Mouse (Mus musculus) CH12.LX (cell line): ENCODE results near the gene Mon1b. TPM values are rescaled to one million over a fixed set of nuclear protein-coding genes. Genes with fewer than 3 reads are reported as not detected.

Experiments
- DNase-seq: peaks from one replicate; pipeline ENCODE4 v3.0.0-alpha.2; 2013; ENCODE audit errors: extremely low read depth
- H3K27ac ChIP-seq: 2 replicates; pipeline ENCODE4 v1.5.1; 2012; ENCODE audit warnings: low read depth, mild to moderate bottlenecking, control low read depth, moderate library complexity; ENCODE audit not compliant: insufficient read depth
- H3K27me3 ChIP-seq: replicated peaks from 2 replicates; pipeline ENCODE3; 2012; ENCODE audit warnings: inconsistent platforms
- H3K36me3 ChIP-seq, 2 experiments: replicated peaks in 1 of 2; 2 replicates each; pipeline versions ENCODE3 to v1.6.1; 2012; ENCODE audit warnings: inconsistent platforms in 1 of 2, low read length in 1 of 2, mild to moderate bottlenecking in 1 of 2, mixed read lengths in 1 of 2, moderate library complexity in 1 of 2; ENCODE audit not compliant: control insufficient read depth in 1 of 2, insufficient read depth in 1 of 2
- H3K4me1 ChIP-seq, 2 experiments: 2 replicates each; pipeline ENCODE4 v1.6.1; 2012; ENCODE audit warnings: inconsistent platforms in 1 of 2, moderate library complexity in 1 of 2; ENCODE audit not compliant: insufficient read depth in 2 of 2, control insufficient read depth in 1 of 2
- H3K4me2 ChIP-seq: 2 replicates; pipeline ENCODE4 v1.6.1; 2012; ENCODE audit warnings: low read depth, mild to moderate bottlenecking, control low read depth; ENCODE audit not compliant: poor library complexity, insufficient read depth, severe bottlenecking
- H3K4me3 ChIP-seq, 3 experiments: fragments of 150-350 bp in 1 of 3; sonication (generic) in 1 of 3; replicated peaks in 1 of 3; 2 replicates each; pipeline versions ENCODE3 to v1.5.1; 2011 to 2012; ENCODE audit warnings: low read depth in 2 of 3, low read length in 2 of 3, mild to moderate bottlenecking in 2 of 3, moderate library complexity in 2 of 3, control low read depth in 1 of 3, improper control_type of control experiment in 1 of 3, inconsistent platforms in 1 of 3, mixed read lengths in 1 of 3; ENCODE audit not compliant: poor library complexity in 1 of 3
- H3K79me2 ChIP-seq: replicated peaks from 2 replicates; pipeline ENCODE4 v1.6.1; 2012; ENCODE audit warnings: mild to moderate bottlenecking, moderate library complexity; ENCODE audit not compliant: control insufficient read depth, poor library complexity, insufficient read depth, severe bottlenecking; ENCODE audit errors: extremely low read depth
- H3K9ac ChIP-seq: 2 replicates; pipeline ENCODE4 v1.6.1; 2012; ENCODE audit warnings: low read depth, mild to moderate bottlenecking, control low read depth, moderate library complexity; ENCODE audit not compliant: insufficient read depth
- H3K9me3 ChIP-seq: replicated peaks from 2 replicates; pipeline ENCODE3; 2012; ENCODE audit warnings: low read length, inconsistent platforms, mixed read lengths
- BHLHE40 ChIP-seq: IDR thresholded peaks from 2 replicates; pipeline ENCODE4 v1.6.1; 2011; ENCODE audit warnings: mild to moderate bottlenecking, low read depth, low read length, improper control_type of control experiment
- ELF1 ChIP-seq: IDR thresholded peaks from 2 replicates; pipeline ENCODE4 v1.6.1; 2014; ENCODE audit warnings: low read depth, mild to moderate bottlenecking, inconsistent platforms, low read length, improper control_type of control experiment
- IRF4 ChIP-seq: IDR thresholded peaks from 2 replicates; pipeline ENCODE4 v1.6.1; 2014; ENCODE audit warnings: low read depth, mild to moderate bottlenecking, inconsistent platforms, low read length, improper control_type of control experiment
- JUN ChIP-seq: IDR thresholded peaks from 2 replicates; pipeline ENCODE4 v1.6.1; 2011; ENCODE audit warnings: low read depth, mild to moderate bottlenecking, low read length, improper control_type of control experiment, moderate library complexity; ENCODE audit not compliant: insufficient read depth
- JUND ChIP-seq: conservative IDR thresholded peaks from 2 replicates; pipeline ENCODE4 v1.6.1; 2011; ENCODE audit warnings: low read depth, low read length, improper control_type of control experiment
- KAT2A ChIP-seq: IDR thresholded peaks from 2 replicates; pipeline ENCODE4 v1.6.1; 2012; ENCODE audit warnings: low read length, improper control_type of control experiment, inconsistent platforms; ENCODE audit not compliant: insufficient replicate concordance
- MAFK ChIP-seq: IDR thresholded peaks from 2 replicates; pipeline ENCODE4 v1.6.1; 2011; ENCODE audit warnings: low read length, improper control_type of control experiment; ENCODE audit not compliant: insufficient replicate concordance
- MAZ ChIP-seq: IDR thresholded peaks from 2 replicates; pipeline ENCODE4 v1.6.1; 2012; ENCODE audit warnings: low read depth, mild to moderate bottlenecking, inconsistent platforms, low read length, improper control_type of control experiment, moderate library complexity
- MXI1 ChIP-seq: IDR thresholded peaks from 2 replicates; pipeline ENCODE4 v1.6.1; 2011; ENCODE audit warnings: mild to moderate bottlenecking, low read depth, low read length, improper control_type of control experiment
- MYC ChIP-seq: IDR thresholded peaks from 2 replicates; pipeline ENCODE4 v1.6.1; 2011; ENCODE audit warnings: low read depth, mild to moderate bottlenecking, improper control_type of control experiment, low read length
- PAX5 ChIP-seq: IDR thresholded peaks from 2 replicates; pipeline ENCODE4 v1.6.1; 2012; ENCODE audit warnings: low read length, inconsistent platforms, mixed read lengths
- POLR2AphosphoS2 ChIP-seq: IDR thresholded peaks from 2 replicates; pipeline ENCODE4 v1.6.1; 2011; ENCODE audit warnings: low read depth, low read length, improper control_type of control experiment
- RCOR1 ChIP-seq: conservative IDR thresholded peaks from 2 replicates; pipeline ENCODE4 v1.6.1; 2012; ENCODE audit warnings: low read depth, mild to moderate bottlenecking, inconsistent platforms, low read length, improper control_type of control experiment
- SIN3A ChIP-seq: IDR thresholded peaks from 2 replicates; pipeline ENCODE4 v1.6.1; 2012; ENCODE audit warnings: low read length, improper control_type of control experiment, inconsistent platforms
- TBP ChIP-seq: conservative IDR thresholded peaks from 2 replicates; pipeline ENCODE4 v1.6.1; 2011; ENCODE audit warnings: low read depth, low read length, improper control_type of control experiment
- TCF12 ChIP-seq: IDR thresholded peaks from 2 replicates; pipeline ENCODE4 v1.6.1; 2014; ENCODE audit warnings: low read depth, mild to moderate bottlenecking, inconsistent platforms, low read length, improper control_type of control experiment
- UBTF ChIP-seq: IDR thresholded peaks from 2 replicates; pipeline ENCODE4 v1.6.1; 2012; ENCODE audit warnings: low read depth, mild to moderate bottlenecking, inconsistent platforms, low read length, improper control_type of control experiment, moderate library complexity
- USF2 ChIP-seq: conservative IDR thresholded peaks from 2 replicates; pipeline ENCODE4 v1.6.1; 2011; ENCODE audit warnings: low read depth, low read length, improper control_type of control experiment
- ZC3H11A ChIP-seq: IDR thresholded peaks from 2 replicates; pipeline ENCODE4 v1.6.1; 2012; ENCODE audit warnings: low read depth, mild to moderate bottlenecking, inconsistent platforms, low read length, improper control_type of control experiment
- ZKSCAN1 ChIP-seq: IDR thresholded peaks from 2 replicates; pipeline ENCODE4 v1.6.1; 2012; ENCODE audit warnings: low read depth, inconsistent platforms, low read length, improper control_type of control experiment, borderline replicate concordance
- ZNF384 ChIP-seq: IDR thresholded peaks from 2 replicates; pipeline ENCODE4 v1.6.1; 2012; ENCODE audit warnings: low read depth, low read length, improper control_type of control experiment, inconsistent platforms
- dilution Hi-C: fragments of 300-500 bp; cut with MboI; formaldehyde crosslinking; loops from 2 replicates; pipeline ENCODE4 v1.14.3; 2020; ENCODE audit warnings: low sequenced_read_pairs; ENCODE audit not compliant: extremely low pct_unique_long_range_greater_than_20kb, extremely low pct_ligation_motif_present
- in situ Hi-C: fragments of 300-500 bp; cut with MboI; formaldehyde crosslinking; loops from 3 replicates; pipeline ENCODE4 v1.14.3; 2019; ENCODE audit warnings: low sequenced_read_pairs, low pct_ligation_motif_present, low pct_unique_long_range_greater_than_20kb, mixed read lengths
- polyA plus RNA-seq: library from polyadenylated mRNA; unstranded; fragments of >175 nt; gene quantifications from 2 replicates; pipeline ENCODE4 v1.2.1, GENCODE M21; 2012; ENCODE audit warnings: low read depth; ENCODE audit not compliant: insufficient read length
- total RNA-seq, 2 experiments: library from RNA; depleted of rRNA; stranded (reverse); fragments of 300-350 nt in 1 of 2; fragments of >200 nt in 1 of 2; gene quantifications; 2 replicates each; pipeline ENCODE4 v1.2.3; 2012 to 2014

Mon1b gene
- total and polyA plus RNA-seq, 3 experiments, result 7.2 to 17.1 (median 15.2) TPM

DNA sequence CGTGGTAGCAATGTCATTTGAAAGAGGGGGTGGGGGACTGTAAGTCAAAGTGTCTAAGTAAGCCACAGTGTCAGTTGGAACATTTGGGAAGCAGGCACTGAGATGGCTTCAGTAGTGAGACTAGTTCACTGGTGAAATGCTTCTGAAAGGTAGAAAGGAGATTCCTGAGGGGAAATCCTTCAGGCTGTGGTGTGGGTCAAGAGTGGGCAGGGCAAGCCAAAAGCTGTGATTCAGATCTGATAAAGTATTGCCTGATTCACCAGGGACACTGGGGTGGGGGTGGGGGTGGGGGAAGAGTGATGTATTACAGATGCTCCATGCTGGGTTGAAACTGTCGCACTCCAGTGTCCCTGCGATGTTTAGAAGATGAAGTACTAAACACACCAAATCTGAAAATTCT lies 39.2 kb downstream of the Mon1b start:
- Histone ChIP-seq H3K9me3 (no peaks in the 10 kb centered on the region), H3K4me1 (peaks cover 0 to 6% of the 10 kb centered on the region in 2 experiments; a peak in 2 of 4 replicates), H3K9ac (no peak overlapping the region), H3K27ac (no peak overlapping the region), H3K27me3 (no peaks in the 10 kb centered on the region), H3K4me3 (no peak overlapping the region), H3K79me2 (no peaks in the 10 kb centered on the region), H3K36me3 (no peaks in the 10 kb centered on the region)
- in situ Hi-C loops, result loop anchor here (10.0 to 25.0 kb wide), 2 partner anchors 390 to 763 kb away; partner anchors contain the start of gene Wwox
- dilution Hi-C loops, result no loop called here
- no peak for TF ChIP-seq MAZ
- TF ChIP-seq USF2, result no peak
- no peak for TF ChIP-seq ZKSCAN1
- no peak for TF ChIP-seq MYC
- TF ChIP-seq MXI1, result no peak
- TF ChIP-seq KAT2A, result no peak
- TF ChIP-seq ZC3H11A, result no peak
- TF ChIP-seq POLR2AphosphoS2, result no peak
- TF ChIP-seq, all 38 proteins: peak for 0
- no peak overlapping the region for H3K4me2 ChIP-seq
- DNase-seq, result no peak

DNA sequence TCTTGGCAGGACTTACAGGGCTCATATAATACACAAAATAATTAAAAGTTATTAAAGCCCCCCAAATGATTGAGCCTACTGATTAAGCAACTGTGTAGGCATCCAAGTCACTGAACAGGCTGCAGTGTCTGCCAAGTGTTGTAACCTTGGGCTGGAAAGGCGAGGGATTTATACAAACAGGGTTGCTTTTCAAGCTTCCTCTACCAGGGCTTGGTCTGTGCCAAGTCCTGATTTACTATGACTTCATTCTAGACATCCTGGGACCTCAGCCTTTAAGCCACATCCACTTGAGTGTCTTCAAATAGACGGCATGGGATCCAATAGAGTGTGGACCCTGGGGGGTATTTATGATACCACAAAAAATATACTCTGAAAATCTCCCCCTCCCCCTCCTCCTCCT lies 39.9 kb downstream of the Mon1b start:
- dilution Hi-C loops (no loop called here), in situ Hi-C loops (loop anchor here (10.0 kb wide), 1 partner anchor 390 kb away; no protein-coding TSS in a partner anchor)
- no peak overlapping the region for H3K4me3 ChIP-seq
- H3K27ac ChIP-seq, result no peak overlapping the region
- H3K4me1 ChIP-seq, result no peaks in the 10 kb centered on the region
- no peak overlapping the region for H3K9ac ChIP-seq
- no peaks in the 10 kb centered on the region for H3K79me2 ChIP-seq
- no peaks in the 10 kb centered on the region for H3K9me3 ChIP-seq
- H3K4me2 ChIP-seq, result no peak overlapping the region
- TF ChIP-seq TCF12, result no peak
- no peak for TF ChIP-seq MAZ
- TF ChIP-seq BHLHE40, result no peak
- TF ChIP-seq SIN3A, result no peak
- no peak for TF ChIP-seq UBTF
- no peak for TF ChIP-seq MAFK
- no peak for TF ChIP-seq ELF1
- TF ChIP-seq ZNF384, result no peak
- no peak for TF ChIP-seq POLR2AphosphoS2
- TF ChIP-seq JUND, result no peak
- no peak for TF ChIP-seq KAT2A
- no peak for TF ChIP-seq IRF4
- no peak for TF ChIP-seq JUN
- TF ChIP-seq RCOR1, result no peak
- TF ChIP-seq PAX5, result no peak
- TF ChIP-seq TBP, result no peak
- H3K27me3 ChIP-seq, result no peaks in the 10 kb centered on the region
- H3K36me3 ChIP-seq, result no peaks in the 10 kb centered on the region
- no peak for DNase-seq
